Mouse (Mus musculus): ENCODE results near the gene Bcl2l10. TPM values are rescaled to one million over a fixed set of nuclear protein-coding genes. Genes with fewer than 3 reads are reported as not detected.

Gene Bcl2l10
- polyA plus RNA-seq (2014; fragmentation: Illumina TruSeq; extraction: RNeasy Lipid Tissue Mini Kit (QIAGEN cat#74804); ENCODE audit: low read depth, low replicate concordance) = 0.43 TPM

DNA sequence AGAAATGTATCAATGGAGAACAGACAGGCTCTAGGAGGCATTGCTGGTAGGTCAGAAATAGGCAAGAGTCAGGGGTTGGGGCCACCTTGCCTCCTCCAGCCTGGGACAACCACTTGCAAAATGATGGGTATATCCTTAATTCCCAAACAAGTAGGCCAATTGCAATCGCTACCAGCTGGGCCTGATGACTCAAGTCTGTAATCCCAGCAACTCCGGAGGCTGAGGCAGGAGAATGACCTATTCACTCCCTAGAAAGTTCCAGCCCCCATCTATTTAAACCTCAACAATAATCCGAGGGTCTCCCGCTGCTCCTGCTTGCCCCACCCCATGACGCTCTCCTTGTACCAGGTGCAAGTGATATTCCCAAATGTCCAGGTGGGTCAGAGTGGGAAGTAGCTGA, at the start of gene Bcl2l10:
TSS of gene Bcl2l10 (plus strand) at position 301 of the 400 bp plus-strand sequence.

GRCm38 (mm10) chr9:75306126-75306898, 41.2 kb upstream of the Bcl2l10 start, which contains the start of gene Gnb5:
Gene Gnb5, plus strand, starts transcription at chr9:75306288.

Other genes starting within 250 kb of the Bcl2l10 start
- gene Myo5c, start 115.7 kb upstream of the Bcl2l10 start, polyA plus RNA-seq (2014; fragmentation: Illumina TruSeq; extraction: RNeasy Lipid Tissue Mini Kit (QIAGEN cat#74804); ENCODE audit: low read depth, low replicate concordance) = 1.9 TPM
- gene Gnb5, start 41.5 kb upstream of the Bcl2l10 start, polyA plus RNA-seq (2014; fragmentation: Illumina TruSeq; extraction: RNeasy Lipid Tissue Mini Kit (QIAGEN cat#74804); ENCODE audit: low read depth, low replicate concordance) = 26.9 TPM
- gene Mapk6, start 62.2 kb downstream of the Bcl2l10 start, polyA plus RNA-seq (2014; fragmentation: Illumina TruSeq; extraction: RNeasy Lipid Tissue Mini Kit (QIAGEN cat#74804); ENCODE audit: low read depth, low replicate concordance) = 50.1 TPM
- gene Leo1, start 93.8 kb downstream of the Bcl2l10 start, polyA plus RNA-seq (2014; fragmentation: Illumina TruSeq; extraction: RNeasy Lipid Tissue Mini Kit (QIAGEN cat#74804); ENCODE audit: low read depth, low replicate concordance) = 17.4 TPM
- 45.1 TPM for gene Tmod3, start 211.9 kb downstream of the Bcl2l10 start, polyA plus RNA-seq (2014; fragmentation: Illumina TruSeq; extraction: RNeasy Lipid Tissue Mini Kit (QIAGEN cat#74804); ENCODE audit: low read depth, low replicate concordance)